Mouse (Mus musculus) ES-E14 (cell line): ENCODE data around the gene Bcam.

Source experiments
- HCFC1 ChIP-seq: IDR thresholded peaks from 2 replicates; pipeline ENCODE4 v1.6.1; 2012; ENCODE audit warnings: low read length, inconsistent platforms, borderline replicate concordance; ENCODE audit not compliant: insufficient read depth
- ZNF384 ChIP-seq: IDR thresholded peaks from 2 replicates; pipeline ENCODE4 v1.6.1; 2012; ENCODE audit warnings: low read depth, low read length, inconsistent platforms

- TF ChIP-seq HCFC1 (no peak), ZNF384 (no peak)
Measured at GRCm38 (mm10) chr7:19770984-19771391, at the start of gene Bcam.
